Mouse (Mus musculus) forebrain, embryonic 10.5 days (tissue): ENCODE data around the gene Lekr1. TPM values are rescaled to one million over a fixed set of nuclear protein-coding genes. Genes with fewer than 3 reads are reported as not detected.

Experiments used
- microRNA-seq: library from miRNA; unstranded; fragments of <30 nt; microRNA quantifications from one replicate; pipeline ENCODE4, GENCODE M21; 2017
- polyA plus RNA-seq: library from polyadenylated mRNA; unstranded; fragments of >200 nt; fragmentation: Nextera tagmentation; extraction: Ambion mirVana; gene quantifications from 2 replicates; pipeline ENCODE4 v1.2.1, GENCODE M21; 2016

Gene Lekr1
- polyA plus RNA-seq, 1 experiment from 2014 or later: 4.6 TPM

Small RNAs within 50 kb of the gene (microRNA-seq; reads per million reads assigned to microRNA genes)
- gene Mir8120: not detected

Other genes with a start within 250 kb of the Lekr1 start
- gene Tiparp, start 137.8 kb upstream of the Lekr1 start, polyA plus RNA-seq: 30.3 and 35.9 TPM in 2 replicates